Mouse (Mus musculus) B cell, adult 67 days (primary cell): ENCODE results near the gene Pax3. TPM values are rescaled to one million over a fixed set of nuclear protein-coding genes. Genes with fewer than 3 reads are reported as not detected.

Experiments used
- total RNA-seq, 2 experiments: library from RNA; stranded (reverse); gene quantifications; 4 replicates each; pipeline ENCODE4 v1.2.4; 2023

Gene Pax3
- not detected for total RNA-seq

DNA sequence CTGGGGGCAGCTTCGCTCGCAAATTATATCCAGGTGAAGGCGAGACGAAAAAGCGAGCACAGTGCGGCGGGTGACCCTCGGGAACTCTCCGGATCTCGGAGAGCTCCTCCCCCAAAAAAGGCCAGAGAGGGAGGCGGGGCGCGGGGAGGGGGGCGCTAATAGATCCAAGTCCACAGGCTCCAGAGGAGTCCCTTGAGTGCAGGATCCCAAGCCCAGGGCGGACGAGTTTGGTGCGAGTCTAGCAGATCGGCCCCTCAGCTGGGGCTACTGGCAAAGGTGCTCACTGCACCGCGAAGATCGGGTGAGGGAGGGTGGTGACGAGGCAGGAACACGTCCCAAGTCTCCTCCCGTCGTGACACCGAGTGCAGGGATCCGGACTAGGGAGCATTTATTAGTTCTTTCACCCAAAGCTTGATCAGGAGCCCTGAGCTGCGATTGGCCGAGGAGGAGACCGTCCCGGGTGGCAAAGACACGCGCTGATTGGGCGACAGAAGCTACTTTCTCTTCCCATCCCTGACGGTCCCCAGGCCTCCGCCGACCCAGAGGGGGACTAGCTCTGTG is at the start of gene Pax3:
TSS of gene Pax3 (minus strand) at position 384 of the 561 bp plus-strand sequence.

Other genes starting within 250 kb of the Pax3 start
- not detected for gene Sgpp2, start 113.2 kb upstream of the Pax3 start, total RNA-seq